ENCODE assay signal across 8 mouse cellular contexts in genomic region chr17:87106691-87107523, GRCm38 (mm10). TPM values are rescaled to one million over a fixed set of nuclear protein-coding genes. Genes with fewer than 3 reads are reported as not detected.
DNase-seq lines count a peak whose midpoint lies in the region; ATAC-seq and TF ChIP-seq lines count a peak whose summit lies in the region.

No protein-coding gene starts in this region.

- TF ChIP-seq CTCF in kidney, adult 2 months (conservative IDR thresholded peaks at IDR 0.05; ENCODE audit: insufficient read depth, insufficient read length, low read depth, low read length) = no peak
- no peak for TF ChIP-seq CTCF in spleen, adult 2 months (IDR thresholded peaks at IDR 0.05; ENCODE audit: extremely low read depth, insufficient read depth, insufficient read length, insufficient replicate concordance)

- H3K9ac ChIP-seq in embryonic facial prominence, embryonic 13.5 days = peak overlapping the region; percentile 89
- H3K9ac ChIP-seq in limb, embryonic 12.5 days (replicated peaks) = peak overlapping the region; percentile 95
- peak overlapping the region; percentile 68 for H3K9ac ChIP-seq in midbrain, embryonic 15.5 days

- H3K4me3 ChIP-seq in embryonic facial prominence, embryonic 13.5 days = peak overlapping the region; percentile 72
- peak overlapping the region; percentile 76 for H3K4me3 ChIP-seq in kidney, adult 2 months (ENCODE audit: insufficient read depth, low read depth, low read length)
- H3K4me3 ChIP-seq in limb, embryonic 12.5 days (replicated peaks) = peak overlapping the region; percentile 86
- H3K4me3 ChIP-seq in midbrain, embryonic 15.5 days = peak overlapping the region; percentile 59
- H3K4me3 ChIP-seq in spleen, adult 2 months (ENCODE audit: extremely low read depth, insufficient read depth, insufficient read length) = peak overlapping the region; percentile 81

- H3K27ac ChIP-seq in embryonic facial prominence, embryonic 13.5 days = peak overlapping the region; percentile 88
- H3K27ac ChIP-seq in kidney, adult 2 months (ENCODE audit: insufficient read depth, low read depth, low read length) = peak overlapping the region; percentile 77
- H3K27ac ChIP-seq in limb, embryonic 12.5 days = peak overlapping the region; percentile 83
- peak overlapping the region; percentile 89 for H3K27ac ChIP-seq in midbrain, embryonic 15.5 days
- peak overlapping the region; percentile 84 for H3K27ac ChIP-seq in spleen, adult 2 months (ENCODE audit: insufficient read depth, low read length)

- H3K4me2 ChIP-seq in embryonic facial prominence, embryonic 13.5 days = peak overlapping the region; percentile 67
- H3K4me2 ChIP-seq in limb, embryonic 12.5 days = peak overlapping the region; percentile 83
- peak overlapping the region; percentile 78 for H3K4me2 ChIP-seq in midbrain, embryonic 15.5 days

- DNase-seq in 3134 (ENCODE audit: extremely low read depth, insufficient read length, low spot score) = peak; percentile 99
- DNase-seq in adrenal gland, postnatal 36 days = peak; percentile 99
- DNase-seq in heart, adult 18-20 months = peak; percentile 97 to 99
- peak; percentile 99 for DNase-seq in kidney, adult 2 months
- DNase-seq in spleen, adult 2 months (ENCODE audit: low read depth in 1 of 2, low spot score in 2 of 2) = peak; percentile 85 to 93

- H3K4me1 ChIP-seq in embryonic facial prominence, embryonic 13.5 days = peaks cover 22% of the 10 kb centered on the region
- H3K4me1 ChIP-seq in kidney, adult 2 months (ENCODE audit: control insufficient read depth, insufficient read depth, low read length) = peaks cover 26% of the 10 kb centered on the region
- H3K4me1 ChIP-seq in limb, embryonic 12.5 days (replicated peaks) = peaks cover 20% of the 10 kb centered on the region
- peaks cover 26% of the 10 kb centered on the region for H3K4me1 ChIP-seq in midbrain, embryonic 15.5 days
- H3K4me1 ChIP-seq in spleen, adult 2 months (ENCODE audit: control insufficient read depth, insufficient read depth, insufficient read length) = peaks cover 5% of the 10 kb centered on the region; the same call in 1 of the 2 replicates

- H3K36me3 ChIP-seq in embryonic facial prominence, embryonic 13.5 days = no peaks in the 10 kb centered on the region
- no peaks in the 10 kb centered on the region for H3K36me3 ChIP-seq in kidney, adult 2 months (ENCODE audit: control insufficient read depth, insufficient read depth, low read length)
- H3K36me3 ChIP-seq in limb, embryonic 12.5 days = no peaks in the 10 kb centered on the region
- no peaks in the 10 kb centered on the region for H3K36me3 ChIP-seq in midbrain, embryonic 15.5 days (replicated peaks)
- no peaks in the 10 kb centered on the region for H3K36me3 ChIP-seq in spleen, adult 2 months (ENCODE audit: control insufficient read depth, insufficient read depth, low read length)

- H3K9me3 ChIP-seq in embryonic facial prominence, embryonic 13.5 days = 0 out of 2 replicates have a peak, but pooled peaks cover 4% of the 10 kb centered on the region
- H3K9me3 ChIP-seq in limb, embryonic 12.5 days = no peaks in the 10 kb centered on the region
- H3K9me3 ChIP-seq in midbrain, embryonic 15.5 days = no peaks in the 10 kb centered on the region

- WGBS in embryonic facial prominence, embryonic 13.5 days = 0% methylated on average over 50 of the region's 51 CpGs
- WGBS in kidney, adult 2 months = 1% methylated on average over 51 of the region's 51 CpGs
- under 1% methylated on average over 51 of the region's 51 CpGs for WGBS in limb, embryonic 12.5 days
- 1% methylated on average over 51 of the region's 51 CpGs for WGBS in midbrain, embryonic 15.5 days
- under 1% methylated on average over 49 of the region's 51 CpGs for WGBS in spleen, adult 2 months

- no peak for TF ChIP-seq POLR2A in kidney, adult 2 months (IDR thresholded peaks at IDR 0.05; ENCODE audit: low read depth, low read length)
- no peak for TF ChIP-seq POLR2A in spleen, adult 2 months (IDR thresholded peaks at IDR 0.05; ENCODE audit: low read depth, low read length)

- no peaks in the 10 kb centered on the region for H3K27me3 ChIP-seq in embryonic facial prominence, embryonic 13.5 days
- no peaks in the 10 kb centered on the region for H3K27me3 ChIP-seq in kidney, adult 2 months (replicated peaks; ENCODE audit: control insufficient read depth, insufficient read depth, low read length)
- H3K27me3 ChIP-seq in limb, embryonic 12.5 days = no peaks in the 10 kb centered on the region
- H3K27me3 ChIP-seq in midbrain, embryonic 15.5 days (replicated peaks) = no peaks in the 10 kb centered on the region
- H3K27me3 ChIP-seq in spleen, adult 2 months (ENCODE audit: control insufficient read depth, insufficient read depth, low read length) = no peaks in the 10 kb centered on the region; the same call in 1 of the 2 replicates

- peak; percentile 99 for ATAC-seq in embryonic facial prominence, embryonic 13.5 days (ENCODE audit: insufficient number of reproducible peaks, insufficient read depth, low FRiP score, low TSS enrichment, low read depth)
- peak; percentile 99 for ATAC-seq in limb, embryonic 12.5 days (ENCODE audit: insufficient number of reproducible peaks, insufficient read depth, low FRiP score, low TSS enrichment, low read depth)
- peak; percentile 99 for ATAC-seq in midbrain, embryonic 15.5 days (replicated peaks)

RNA-seq across cellular contexts. Expression of gene Socs5, which starts 0.6 kb away (rescaled TPM):
- 10 to 100 TPM; 75.7 to 80.5 TPM for total RNA-seq in adrenal gland, postnatal 36 days (2021)
- 19.7 and 23.0 TPM in 2 replicates for polyA plus RNA-seq in embryonic facial prominence, embryonic 13.5 days (2015; fragmentation: Nextera tagmentation; extraction: Ambion mirVana)
- total RNA-seq in heart, adult 18-20 months (2021) = 10 to 100 TPM; 27.6 to 30.0 TPM
- 11.5 and 11.7 TPM in 2 replicates for polyA plus RNA-seq in kidney, adult 2 months (2012; rRNA removed)
- 15.4 and 18.5 TPM in 2 replicates for polyA plus RNA-seq in limb, embryonic 12.5 days (2016; fragmentation: Nextera tagmentation; extraction: Ambion mirVana)
- 14.8 and 16.2 TPM in 2 replicates for polyA plus RNA-seq in midbrain, embryonic 15.5 days (2015; fragmentation: Nextera tagmentation; extraction: Ambion mirVana)
- 6.9 and 7.9 TPM in 2 replicates for polyA plus RNA-seq in spleen, adult 2 months (2012; rRNA removed)

Comparison
In these comparisons a context has a peak if more than half of its experiments do, and no peak if none do; other contexts are left out.
1. Peak in every context shown above with its lines: DNase-seq, ATAC-seq, H3K4me3 ChIP-seq and H3K27ac ChIP-seq.